Mouse (Mus musculus): Measurements from ENCODE around the gene Sox11.

GRCm38 (mm10) chr12:27357076-27357637, 14.8 kb upstream of the Sox11 start:
- TF ChIP-seq POLR2A (IDR thresholded peaks at IDR 0.05; ENCODE audit: extremely low read depth, insufficient read depth, low read length) (no peak), CTCF (IDR thresholded peaks at IDR 0.05; ENCODE audit: extremely low read depth, insufficient read depth, low read length) (no peak)

Data from cortical plate, adult 2 months (tissue).